Mouse (Mus musculus): ENCODE results near the gene Hist1h2ab.

GRCm38 (mm10) chr13:23757921-23758320 is 7.0 kb downstream of the Hist1h2ab start:
- TF ChIP-seq CTCF (IDR thresholded peaks at IDR 0.05) (no peak), EP300 (IDR thresholded peaks at IDR 0.05; ENCODE audit: insufficient read depth, low read depth, low read length) (no peak)

Measured in heart, adult 2 months (tissue).